Mouse (Mus musculus) neural tube, embryonic 12.5 days (tissue): ENCODE measurements at regions not wholly inside any gene's neighbourhood (a gene's known extent, or its start where the extent isn't known, plus 50 kb on each side); places are given as distances from the start of the nearest gene placed in this dataset.

Experiments
- ATAC-seq: fragments of 200-750 bp; cut with Nextera tagmentation; 2 replicates; pipeline ENCODE4 v1.8.0; 2017; ENCODE audit warnings: low read depth, mild to moderate bottlenecking, moderate TSS enrichment, moderate library complexity; ENCODE audit not compliant: low FRiP score
- H3K27ac ChIP-seq: fragments of 300-500 bp; sonication (generic); 2 replicates; pipeline ENCODE4 v1.5.1; 2016
- H3K27me3 ChIP-seq: fragments of 300-500 bp; sonication (generic); replicated peaks from 2 replicates; pipeline ENCODE4 v1.6.1; 2016; ENCODE audit warnings: mild to moderate bottlenecking
- H3K36me3 ChIP-seq: fragments of 300-500 bp; sonication (generic); 2 replicates; pipeline ENCODE4 v1.6.1; 2016; ENCODE audit warnings: mild to moderate bottlenecking
- H3K4me1 ChIP-seq: fragments of 300-500 bp; sonication (generic); 2 replicates; pipeline ENCODE4 v1.6.1; 2016
- H3K4me2 ChIP-seq: fragments of 300-500 bp; sonication (generic); replicated peaks from 2 replicates; pipeline ENCODE4 v1.6.1; 2016; ENCODE audit warnings: mild to moderate bottlenecking
- H3K4me3 ChIP-seq: fragments of 300-500 bp; sonication (generic); 2 replicates; pipeline ENCODE4 v1.5.1; 2016
- H3K9ac ChIP-seq: fragments of 300-500 bp; sonication (generic); 2 replicates; pipeline ENCODE4 v1.6.1; 2016; ENCODE audit warnings: mild to moderate bottlenecking
- H3K9me3 ChIP-seq: fragments of 300-500 bp; sonication (generic); 2 replicates; pipeline ENCODE4 v1.6.1; 2016; ENCODE audit warnings: mild to moderate bottlenecking
- WGBS: fragments of 180-500 bp; shearing (Covaris S2); methylation state at CpG from one replicate; pipeline ENCODE4 v1.1.7; 2016; 5-methylcytosine and 5-hydroxymethylcytosine counted together

DNA sequence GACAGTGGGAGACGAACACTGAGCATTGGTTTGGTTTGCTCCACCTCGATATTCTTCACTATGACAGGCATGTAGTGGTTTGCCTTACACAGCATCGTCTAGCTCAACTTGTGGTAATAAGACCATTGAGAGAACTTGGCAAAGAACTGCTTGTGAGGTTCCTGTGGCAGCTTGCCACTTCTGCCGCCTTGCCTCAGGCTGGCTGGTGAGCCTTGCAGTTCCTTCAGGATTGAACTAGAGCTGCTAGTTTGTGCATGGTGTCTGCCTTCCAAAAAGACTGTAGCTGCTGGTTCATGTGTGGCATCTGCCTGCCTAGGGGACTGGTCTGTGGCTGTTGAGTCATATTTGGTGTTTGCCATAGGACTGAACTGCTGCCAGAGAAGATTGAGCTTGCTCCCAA is 110.8 kb downstream of the Plxna1 start:
- Histone ChIP-seq H3K27ac (no peak overlapping the region), H3K9me3 (no peaks in the 10 kb centered on the region), H3K27me3 (0 out of 2 replicates have a peak, but pooled peaks cover 2% of the 10 kb centered on the region), H3K9ac (no peak overlapping the region), H3K4me2 (no peak overlapping the region), H3K36me3 (no peaks in the 10 kb centered on the region), H3K4me3 (no peak overlapping the region), H3K4me1 (no peaks in the 10 kb centered on the region)
- ATAC-seq = no peak
- 86% methylated on average over 4 of the region's 4 CpGs for WGBS

GRCm38 (mm10) chr6:89256022-89256421 is 106.4 kb downstream of the Plxna1 start:
- ATAC-seq = no peak
- no peak overlapping the region for H3K27ac ChIP-seq

DNA sequence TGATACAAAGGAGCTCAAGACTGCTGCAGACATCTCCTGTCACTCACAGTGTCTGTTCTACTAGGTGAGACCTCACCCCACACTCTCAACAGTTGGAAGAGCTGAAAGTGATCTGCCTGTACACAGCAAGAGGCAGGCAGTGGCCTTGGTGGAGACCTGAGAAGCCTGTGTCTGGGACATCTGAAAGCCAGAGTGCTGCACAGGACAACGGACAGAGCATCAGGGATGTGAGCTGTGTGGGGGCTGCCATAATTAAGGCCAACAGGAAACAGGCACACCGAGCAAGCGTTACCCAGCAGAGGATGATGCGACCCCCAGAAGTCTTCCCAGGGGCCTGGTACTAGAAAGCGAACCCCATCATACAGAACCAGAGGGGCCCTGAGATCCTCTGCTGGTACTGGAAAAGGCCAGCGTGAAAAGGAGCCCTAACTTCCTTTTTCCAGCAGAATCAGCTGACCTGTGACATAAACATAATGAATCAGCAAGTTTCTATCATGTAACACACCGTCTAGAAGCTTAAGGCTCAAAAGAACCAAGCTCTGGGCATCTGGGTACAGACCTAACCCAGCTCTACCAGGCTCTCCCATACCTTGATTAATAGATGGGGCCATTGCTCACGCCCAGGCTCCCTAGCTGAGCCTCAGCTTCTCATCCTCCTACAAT is 105.7 kb downstream of the Plxna1 start:
- Histone ChIP-seq H3K27me3 (0 out of 2 replicates have a peak, but pooled peaks cover 6% of the 10 kb centered on the region), H3K4me3 (no peak overlapping the region), H3K4me1 (0 out of 2 replicates have a peak, but pooled peaks cover 2% of the 10 kb centered on the region), H3K36me3 (no peaks in the 10 kb centered on the region), H3K27ac (no peak overlapping the region), H3K9me3 (no peaks in the 10 kb centered on the region), H3K9ac (no peak overlapping the region), H3K4me2 (no peak overlapping the region)
- WGBS = 81% methylated on average over 8 of the region's 8 CpGs
- ATAC-seq = no peak

More at GRCm38 (mm10) chr6:89256022-89256421, 106.4 kb downstream of the Plxna1 start:
- Histone ChIP-seq H3K9ac (no peak overlapping the region), H3K4me2 (no peak overlapping the region), H3K27me3 (0 out of 2 replicates have a peak, but pooled peaks cover 6% of the 10 kb centered on the region), H3K4me3 (no peak overlapping the region), H3K36me3 (no peaks in the 10 kb centered on the region), H3K4me1 (0 out of 2 replicates have a peak, but pooled peaks cover 2% of the 10 kb centered on the region), H3K9me3 (no peaks in the 10 kb centered on the region)
- 55% methylated on average over 4 of the region's 4 CpGs for WGBS

DNA sequence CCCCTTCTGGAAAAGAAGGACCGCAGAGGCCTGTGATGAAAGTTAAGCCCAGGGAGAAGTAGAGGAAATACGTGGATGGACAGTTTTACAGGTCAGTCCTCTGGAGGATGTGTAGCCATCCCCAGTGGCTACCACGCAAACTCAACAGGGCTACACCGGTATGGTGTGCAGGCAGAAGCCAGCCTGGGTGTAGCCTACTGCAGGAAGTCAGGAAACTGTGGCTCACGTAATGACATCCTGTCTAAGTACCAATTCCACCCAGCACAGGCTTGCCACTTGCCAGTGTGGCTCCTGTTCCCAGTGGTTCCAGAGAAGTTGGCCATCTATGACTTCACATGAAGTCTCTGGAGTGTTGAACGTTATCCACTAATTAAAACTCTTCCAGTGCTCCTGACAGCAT is 105.0 kb downstream of the Plxna1 start:
- H3K4me3 ChIP-seq = no peak overlapping the region
- H3K9ac ChIP-seq = no peak overlapping the region
- no peak overlapping the region for H3K4me2 ChIP-seq
- 0 out of 2 replicates have a peak, but pooled peaks cover 2% of the 10 kb centered on the region for H3K4me1 ChIP-seq
- no peaks in the 10 kb centered on the region for H3K36me3 ChIP-seq
- ATAC-seq = no peak
- H3K9me3 ChIP-seq = no peaks in the 10 kb centered on the region
- no peak overlapping the region for H3K27ac ChIP-seq
- 87% methylated on average over 6 of the region's 6 CpGs for WGBS
- 0 out of 2 replicates have a peak, but pooled peaks cover 3% of the 10 kb centered on the region for H3K27me3 ChIP-seq

- no peak for ATAC-seq
- 0 out of 2 replicates have a peak, but pooled peaks cover 3% of the 10 kb centered on the region for H3K27me3 ChIP-seq
- no peak overlapping the region for H3K4me2 ChIP-seq
- no peak overlapping the region for H3K4me3 ChIP-seq
- H3K4me1 ChIP-seq = 0 out of 2 replicates have a peak, but pooled peaks cover 2% of the 10 kb centered on the region
- no peaks in the 10 kb centered on the region for H3K9me3 ChIP-seq
- no peaks in the 10 kb centered on the region for H3K36me3 ChIP-seq
- 81% methylated on average over 4 of the region's 4 CpGs for WGBS
- no peak overlapping the region for H3K27ac ChIP-seq
- H3K9ac ChIP-seq = no peak overlapping the region
Measured at GRCm38 (mm10) chr6:89258140-89258539, 104.3 kb downstream of the Plxna1 start.

DNA sequence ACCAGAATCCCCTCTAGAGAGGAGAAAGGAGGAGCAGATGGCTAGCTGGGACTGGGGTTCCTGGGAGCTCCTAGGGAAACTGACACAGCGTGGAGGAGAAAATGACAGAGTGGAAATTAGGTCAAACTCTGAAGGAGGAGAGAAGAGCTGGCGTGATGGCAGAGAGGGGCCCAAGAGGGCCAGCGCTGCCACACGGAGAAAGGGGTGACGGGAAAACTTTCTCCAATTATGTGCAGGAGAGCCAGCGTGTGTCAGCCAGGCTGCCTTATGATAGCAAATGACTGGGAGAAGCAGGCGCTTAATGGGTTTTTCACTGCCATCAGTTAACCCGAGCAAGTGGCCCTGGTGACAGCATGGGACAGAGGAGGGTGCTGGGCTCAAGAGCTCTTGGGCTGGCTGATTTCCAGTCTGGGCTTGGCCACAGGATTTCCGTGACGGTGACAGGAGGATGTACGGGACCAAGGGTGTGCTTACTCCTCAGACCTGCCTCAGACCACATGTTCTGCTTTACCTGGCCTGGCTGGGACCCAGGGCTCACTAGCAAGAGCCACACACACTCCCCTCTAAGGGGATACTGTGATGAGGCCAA is 102.9 kb downstream of the Plxna1 start:
- H3K4me1 ChIP-seq = 0 out of 2 replicates have a peak, but pooled peaks cover 2% of the 10 kb centered on the region
- H3K27ac ChIP-seq = no peak overlapping the region
- no peak overlapping the region for H3K4me2 ChIP-seq
- no peak overlapping the region for H3K4me3 ChIP-seq
- H3K9me3 ChIP-seq = no peaks in the 10 kb centered on the region
- no peaks in the 10 kb centered on the region for H3K36me3 ChIP-seq
- 76% methylated on average over 11 of the region's 11 CpGs for WGBS
- H3K27me3 ChIP-seq = 0 out of 2 replicates have a peak, but pooled peaks cover 3% of the 10 kb centered on the region
- no peak for ATAC-seq
- no peak overlapping the region for H3K9ac ChIP-seq

DNA sequence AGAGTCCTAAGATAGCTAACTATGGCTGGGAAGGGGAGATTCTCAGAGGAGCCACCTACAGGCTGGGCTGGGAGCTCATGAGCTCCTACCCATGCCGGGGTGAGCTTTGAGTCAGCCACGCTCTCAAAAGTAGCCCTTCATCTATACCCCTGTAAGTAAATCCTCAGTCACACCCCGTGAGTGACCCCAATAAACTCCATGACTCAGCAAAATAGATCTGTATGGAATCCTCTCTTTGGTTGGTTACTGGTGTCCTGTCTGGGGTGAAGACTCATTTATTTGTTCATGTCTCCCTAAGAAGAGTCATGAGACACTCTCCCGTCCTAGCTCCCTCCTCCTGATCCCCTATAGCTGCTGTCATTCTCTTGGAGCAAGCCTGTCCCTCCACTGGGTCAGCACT is 99.5 kb downstream of the Plxna1 start:
- WGBS = 84% methylated on average over 4 of the region's 4 CpGs
- ATAC-seq = no peak
- no peaks in the 10 kb centered on the region for H3K36me3 ChIP-seq
- no peak overlapping the region for H3K9ac ChIP-seq
- H3K27ac ChIP-seq = no peak overlapping the region
- no peak overlapping the region for H3K4me2 ChIP-seq
- no peak overlapping the region for H3K4me3 ChIP-seq
- no peaks in the 10 kb centered on the region for H3K27me3 ChIP-seq
- 0 out of 2 replicates have a peak, but pooled peaks cover 2% of the 10 kb centered on the region for H3K4me1 ChIP-seq
- no peaks in the 10 kb centered on the region for H3K9me3 ChIP-seq

- Histone ChIP-seq H3K36me3 (no peaks in the 10 kb centered on the region), H3K9me3 (no peaks in the 10 kb centered on the region), H3K27me3 (no peaks in the 10 kb centered on the region), H3K9ac (no peak overlapping the region), H3K4me1 (no peaks in the 10 kb centered on the region), H3K4me2 (no peak overlapping the region), H3K27ac (no peak overlapping the region), H3K4me3 (no peak overlapping the region)
- WGBS = 75% methylated on average over 3 of the region's 3 CpGs
- no peak for ATAC-seq
Measured at GRCm38 (mm10) chr6:89265296-89265695, 97.1 kb downstream of the Plxna1 start.
